Mouse (Mus musculus) cerebral cortex, adult 2 months (tissue): ENCODE results near the gene Sart1.

Source experiments
- WGBS: fragments of 180-500 bp; shearing (Covaris S2); methylation state at CpG from one replicate; pipeline ENCODE4 v1.1.7; 2018; 5-methylcytosine and 5-hydroxymethylcytosine counted together

The Sart1 gene

DNA sequence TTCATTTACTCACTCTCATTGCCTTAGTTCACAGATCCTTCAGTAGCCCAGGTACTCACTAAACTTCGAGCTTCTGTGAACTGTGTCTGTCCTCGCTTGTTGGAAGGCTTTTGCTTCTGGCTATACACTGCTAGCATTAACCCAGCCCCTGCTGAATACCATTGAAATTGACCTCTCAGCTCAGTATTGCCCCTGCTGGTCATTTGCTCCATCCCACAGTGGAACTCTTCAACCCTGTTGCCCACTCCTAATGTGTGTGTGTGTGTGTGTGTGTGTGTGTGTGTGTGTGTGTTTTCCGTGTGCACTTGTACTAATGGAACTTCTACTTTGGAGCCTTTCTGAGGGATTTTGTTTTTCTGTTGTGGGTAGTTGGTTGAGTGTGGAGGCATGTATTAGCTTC is 17.6 kb downstream of the Sart1 start:
- 82% methylated on average over 3 of the region's 3 CpGs for whole genome bisulfite sequencing

DNA sequence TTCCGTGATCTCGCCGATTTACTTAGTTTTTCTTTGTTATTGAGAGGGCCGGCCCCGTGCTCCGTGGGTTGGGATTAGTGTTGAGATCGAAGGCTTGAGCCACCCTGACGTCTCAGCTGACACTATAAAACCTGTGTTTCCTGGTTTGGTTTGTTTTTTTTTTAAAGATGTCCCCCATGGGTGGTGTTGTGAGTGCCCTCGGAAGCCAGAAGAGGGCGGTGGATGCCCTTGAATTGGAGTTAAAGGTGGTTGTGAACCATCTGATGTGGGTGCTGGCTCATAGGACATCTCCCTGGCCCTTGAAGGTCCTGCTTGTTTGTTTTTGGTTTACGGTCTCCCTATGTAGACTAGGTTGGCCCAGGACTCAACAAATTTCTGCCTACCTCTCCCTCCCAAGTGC is 21.0 kb downstream of the Sart1 start:
- WGBS = 11% methylated on average over 11 of the region's 11 CpGs

DNA sequence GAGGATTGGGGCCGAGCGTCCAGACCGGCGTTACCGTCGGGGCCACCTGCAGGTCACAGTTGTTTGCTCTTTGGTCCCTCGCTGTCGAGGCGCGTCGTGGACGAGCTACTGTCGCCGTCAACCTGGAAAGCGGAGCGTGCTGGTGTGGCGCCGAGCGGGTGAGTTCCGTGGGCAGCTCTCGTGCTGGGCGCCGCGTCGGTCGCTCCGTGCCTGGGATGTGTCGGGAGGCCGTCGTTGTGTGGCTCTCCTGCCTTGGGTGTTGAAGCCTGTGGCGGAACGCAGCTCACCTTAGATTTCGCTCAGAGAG is 21.5 kb downstream of the Sart1 start, which contains the start of gene Banf1:
TSS of gene Banf1 (minus strand) at position 116 of the 307 bp plus-strand sequence.
- WGBS = 1% methylated on average over 33 of the region's 33 CpGs

DNA sequence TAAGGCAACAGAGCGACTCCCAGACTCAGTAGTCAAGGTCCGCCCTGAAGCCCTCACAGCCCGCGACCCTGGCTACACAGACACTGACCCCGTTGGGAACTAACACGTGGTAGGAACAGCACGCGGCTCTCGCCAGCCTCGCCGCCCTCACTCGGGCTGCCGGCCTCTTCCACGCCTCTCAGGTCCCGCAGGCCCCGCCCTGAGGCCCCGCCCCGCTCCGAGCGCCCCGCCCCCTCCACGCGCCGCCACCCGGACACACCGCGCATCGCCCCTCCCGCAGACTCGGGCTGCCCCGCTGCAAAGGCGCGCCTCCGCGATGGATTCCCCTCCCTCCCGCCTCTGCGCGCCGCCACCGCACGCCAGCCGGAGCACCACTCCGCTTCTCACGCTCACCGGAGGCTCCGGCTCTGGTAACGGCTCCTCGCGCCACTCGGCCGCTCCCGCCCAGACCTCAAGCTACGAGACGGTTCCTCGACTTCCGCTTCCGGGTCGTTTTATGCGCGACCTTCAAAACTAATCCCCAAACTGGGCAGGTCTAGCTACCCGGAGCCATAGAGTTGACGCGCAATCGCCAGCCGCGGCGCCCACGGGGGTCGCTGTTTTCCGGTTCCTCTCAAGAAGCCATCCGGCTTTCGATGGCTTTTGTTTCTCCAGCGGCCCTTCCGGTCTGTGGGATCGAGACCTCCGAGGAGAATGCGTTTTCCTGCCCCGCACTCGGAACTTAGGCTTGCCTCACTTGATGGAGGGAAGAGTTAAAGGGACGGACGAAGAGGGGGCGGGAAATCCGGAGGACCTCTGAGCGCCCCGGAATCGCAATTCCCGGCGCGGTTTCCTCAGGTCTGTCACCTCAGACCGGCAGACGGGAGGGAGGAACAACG is 22.1 kb downstream of the Sart1 start, which contains the start of gene Eif1ad:
TSS of gene Eif1ad (plus strand) at position 567 of the 878 bp plus-strand sequence.
- under 1% methylated on average over 87 of the region's 92 CpGs for WGBS

DNA sequence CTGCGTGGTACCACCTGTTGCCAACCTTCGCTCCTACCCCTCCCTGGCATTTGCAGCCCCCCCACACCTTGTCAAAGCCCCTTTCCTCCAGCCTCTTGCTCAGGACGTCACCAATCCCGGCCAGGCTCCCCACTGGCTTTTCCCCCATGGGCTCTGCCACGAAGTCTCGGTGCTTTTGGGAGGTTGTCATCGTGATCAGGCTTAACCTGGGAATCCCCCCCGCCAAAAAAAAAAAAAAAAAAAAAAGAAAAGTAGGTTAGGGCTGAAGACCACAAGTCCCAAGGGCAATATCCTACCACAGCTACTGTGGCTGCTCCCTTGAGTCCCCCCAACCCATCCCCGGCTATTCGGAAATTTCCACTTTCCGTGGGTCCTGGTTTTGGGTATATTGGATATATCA is 22.8 kb downstream of the Sart1 start:
- WGBS = 15% methylated on average over 11 of the region's 11 CpGs

DNA sequence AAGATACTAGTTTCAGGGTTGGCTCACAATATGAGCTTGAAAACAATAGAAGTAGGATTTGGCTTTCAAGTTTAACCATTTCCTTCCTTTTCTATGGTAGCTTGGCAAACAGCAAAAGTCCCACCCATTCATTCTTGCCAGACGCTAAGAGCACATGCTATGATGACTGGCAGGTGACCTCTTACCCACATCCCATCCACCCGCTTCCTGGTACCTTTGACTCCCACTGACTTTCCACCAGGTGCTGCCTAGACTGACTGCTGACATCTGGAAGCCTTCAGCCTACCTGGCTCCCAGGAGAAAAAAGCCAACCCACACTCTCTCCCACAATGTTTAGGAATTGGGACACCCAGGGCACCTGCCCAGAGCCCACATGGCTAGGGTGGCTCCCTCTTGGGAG is 24.4 kb downstream of the Sart1 start:
- 80% methylated on average over 2 of the region's 2 CpGs for WGBS

DNA sequence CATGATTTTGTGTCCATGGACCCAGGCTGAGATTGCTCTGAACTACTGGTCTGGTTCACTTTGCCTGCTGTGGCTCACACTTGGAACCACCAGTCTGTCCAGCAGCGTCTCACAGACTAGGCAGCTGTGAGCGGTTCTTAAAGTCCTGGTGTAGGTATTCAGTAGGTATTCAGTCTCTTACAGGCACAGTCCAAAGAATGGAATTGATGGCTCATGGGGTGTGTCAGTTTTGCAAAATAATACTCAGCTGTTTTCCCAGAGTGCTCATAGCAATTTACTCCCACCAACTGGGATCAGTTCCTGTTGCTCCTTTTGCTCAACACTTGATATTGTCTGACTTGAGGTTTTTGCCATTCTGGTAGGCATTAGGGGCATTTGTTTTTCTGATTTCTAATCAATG is 26.3 kb downstream of the Sart1 start:
- 86% methylated on average over 2 of the region's 2 CpGs for WGBS

DNA sequence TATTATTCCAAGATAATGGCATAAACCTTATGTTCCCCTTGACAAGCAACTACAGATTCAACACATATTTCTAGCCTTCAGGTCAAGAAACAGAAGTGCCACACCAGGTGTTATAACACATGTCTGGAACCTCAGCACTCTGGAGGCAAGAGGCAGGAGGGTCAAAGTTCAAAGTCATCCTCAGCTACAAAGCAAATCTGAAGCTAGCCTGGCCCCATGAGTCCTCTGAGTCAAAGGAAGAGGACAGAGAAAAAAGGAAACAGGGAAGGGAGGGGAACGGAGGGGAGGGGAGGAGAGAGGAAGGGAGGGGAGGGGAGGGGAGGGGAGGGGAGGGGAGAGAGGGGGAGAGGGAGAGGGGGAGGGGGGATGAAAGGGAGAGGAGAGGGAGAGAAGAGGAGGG is 32.4 kb downstream of the Sart1 start:
- WGBS = no CpG with 5 or more reads among the region's 1 CpGs

DNA sequence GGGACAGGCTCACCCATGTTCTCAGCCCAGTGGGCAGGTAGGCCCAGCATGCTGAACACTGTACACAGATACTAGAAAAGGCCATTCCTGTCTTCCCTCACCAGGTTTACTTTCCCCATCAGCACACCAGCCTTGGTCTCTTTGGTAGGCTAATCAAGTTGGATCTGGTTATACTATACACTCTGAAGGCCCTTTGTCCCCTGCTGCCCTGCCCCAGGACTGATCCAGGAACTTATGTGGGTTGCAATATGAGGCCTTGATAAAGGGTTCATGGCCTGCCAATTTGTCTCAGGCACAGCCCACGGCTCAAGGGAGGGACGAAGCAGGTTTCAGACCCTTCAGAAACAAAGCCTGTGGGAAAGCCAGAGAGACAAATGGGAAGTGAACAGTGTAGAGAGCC is 34.9 kb downstream of the Sart1 start:
- WGBS = 85% methylated on average over 2 of the region's 2 CpGs

DNA sequence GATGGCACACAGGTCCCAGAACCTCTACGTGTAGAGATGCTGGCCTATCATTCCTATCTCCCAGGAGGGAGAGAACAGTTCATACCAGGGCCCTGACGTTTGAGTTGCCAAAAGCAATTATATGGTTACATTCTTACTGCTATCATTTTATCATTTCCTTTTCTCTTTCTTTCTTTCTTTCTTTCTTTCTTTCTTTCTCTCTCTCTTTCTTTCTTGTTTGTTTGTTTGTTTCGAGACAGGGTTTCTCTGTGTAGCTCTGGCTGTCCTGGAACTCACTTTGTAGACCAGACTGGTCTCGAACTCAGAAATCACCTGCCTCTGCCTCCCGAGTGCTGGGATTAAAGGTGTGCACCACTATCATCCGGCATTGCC is 39.0 kb downstream of the Sart1 start, which contains the start of gene Cst6:
TSS of gene Cst6 (minus strand) at position 73 of the 372 bp plus-strand sequence.
- WGBS = 70% methylated on average over 6 of the region's 6 CpGs

DNA sequence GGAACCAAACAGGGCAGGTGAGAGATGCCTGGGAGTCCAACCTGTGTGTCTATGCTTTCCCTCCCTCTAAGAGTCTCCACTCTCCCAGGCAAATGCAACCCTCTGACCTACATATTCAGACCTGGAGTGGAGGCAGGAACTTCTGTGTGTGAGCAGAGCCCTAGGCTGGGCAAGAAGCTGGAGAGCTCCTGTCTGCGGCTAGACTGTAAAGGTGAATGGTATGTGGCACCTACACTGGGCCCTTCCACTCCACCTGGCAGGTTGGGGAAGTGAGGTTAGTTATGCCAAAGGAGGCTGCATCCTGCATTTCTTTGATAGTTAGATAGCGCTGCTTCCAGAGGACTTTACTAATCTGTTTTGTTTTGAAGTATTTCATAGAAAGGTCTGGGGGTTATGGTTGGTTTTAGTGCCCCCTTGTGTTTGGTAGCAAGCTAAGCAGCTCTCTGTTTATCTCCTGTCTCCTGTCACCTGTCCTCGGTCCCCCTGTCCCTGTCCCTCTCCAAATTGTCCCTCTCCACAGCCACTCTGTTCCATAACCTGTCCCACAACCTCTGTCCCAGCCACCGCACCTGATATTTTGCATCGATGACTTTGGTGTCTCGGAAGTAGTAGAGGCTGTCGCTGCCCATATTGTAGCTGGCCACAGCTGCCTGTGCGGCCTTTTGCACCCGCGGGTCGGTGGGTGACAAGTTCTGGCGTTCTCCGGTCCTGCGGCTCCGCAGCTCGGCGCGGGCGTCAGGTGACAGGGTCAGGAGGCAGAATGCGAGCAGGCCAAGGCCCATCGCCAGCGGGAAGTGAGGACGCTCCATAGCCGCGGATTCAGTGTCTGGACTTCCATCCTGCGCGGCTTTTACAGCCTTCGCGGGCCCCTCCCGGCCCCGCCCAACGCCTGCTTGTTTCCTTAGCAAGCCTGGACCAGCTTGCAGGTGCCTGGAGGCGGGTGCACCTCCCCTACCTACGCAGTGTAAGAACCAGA is 39.7 kb downstream of the Sart1 start:
- WGBS = 6% methylated on average over 34 of the region's 34 CpGs

DNA sequence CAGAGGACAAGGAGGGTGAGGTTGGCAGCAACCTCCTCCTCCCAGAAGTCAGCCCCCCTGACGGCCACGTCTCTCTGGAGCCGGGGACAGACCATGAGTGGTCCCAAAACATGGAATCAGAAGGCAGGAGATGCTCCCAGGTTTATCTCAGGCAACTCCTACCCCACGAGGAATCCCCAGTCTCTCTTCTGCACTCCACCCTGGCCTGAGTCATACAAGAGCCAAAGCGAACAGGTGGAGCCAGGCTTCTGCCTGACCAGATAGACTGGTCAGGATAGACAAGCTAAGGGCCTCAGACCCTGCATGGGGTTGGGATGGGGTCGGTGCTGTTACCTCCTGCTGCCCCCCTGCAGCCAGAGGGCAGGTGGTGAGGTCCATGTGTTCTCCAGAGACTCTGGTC is 40.4 kb downstream of the Sart1 start:
- WGBS = 78% methylated on average over 6 of the region's 6 CpGs

DNA sequence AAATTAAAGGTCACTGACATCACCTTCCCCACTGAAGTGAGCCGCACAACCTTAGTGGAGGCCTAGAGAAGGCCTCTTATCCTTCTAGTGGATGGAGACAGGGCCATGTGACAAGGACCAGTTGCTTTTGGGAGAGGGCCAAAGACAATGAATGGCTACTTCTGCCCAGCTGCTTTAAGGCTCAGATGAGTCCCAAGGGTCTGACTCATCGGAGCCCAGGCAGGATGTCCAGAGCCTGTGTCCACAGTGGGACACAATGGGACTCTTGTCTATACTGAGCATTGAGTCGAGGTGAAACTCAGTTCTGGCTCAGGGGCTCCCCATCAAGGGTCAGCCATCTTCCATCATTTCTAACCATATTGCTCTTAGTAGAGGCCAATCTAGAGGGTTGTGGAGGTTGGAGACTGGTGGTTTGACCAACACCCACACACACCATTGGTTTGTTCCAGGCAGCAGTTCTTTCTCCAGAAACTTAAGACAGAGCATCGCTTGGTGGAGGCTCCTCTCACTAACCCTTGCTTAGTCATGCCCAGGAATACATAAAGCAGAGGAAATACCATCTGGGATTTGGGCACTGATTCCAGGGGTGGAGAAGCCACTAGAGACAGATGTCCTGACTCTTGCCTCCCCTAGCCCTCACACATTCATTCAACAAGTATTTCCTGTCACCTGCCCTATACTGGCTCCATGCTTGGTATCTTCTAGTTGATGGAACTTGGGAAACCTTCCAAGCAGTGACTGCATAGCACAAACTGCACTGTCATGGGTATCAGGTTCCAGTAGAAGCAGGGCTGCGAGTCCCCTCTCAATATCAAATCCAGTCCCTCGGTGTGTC is 43.0 kb downstream of the Sart1 start:
- 75% methylated on average over 6 of the region's 6 CpGs for WGBS

DNA sequence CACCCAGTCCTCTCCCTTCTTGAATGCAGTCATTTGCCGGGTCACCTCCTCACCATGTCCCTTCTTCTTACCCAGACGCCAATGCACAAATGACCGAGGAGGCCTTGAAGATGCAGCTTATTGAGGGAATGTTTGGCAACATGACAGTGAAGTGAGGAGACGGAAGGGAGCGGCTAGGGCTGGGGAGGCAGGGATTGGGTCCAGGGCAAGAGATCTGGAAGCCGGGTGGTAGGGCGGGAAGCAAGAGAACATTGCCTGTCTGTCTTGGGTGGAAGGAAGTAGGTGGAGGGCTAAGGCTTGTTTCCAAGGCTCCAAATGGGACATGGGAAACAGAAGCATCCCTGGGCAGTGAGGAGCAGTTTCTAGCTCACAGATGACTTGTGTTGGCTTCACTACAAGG is 47.1 kb downstream of the Sart1 start:
- WGBS = 94% methylated on average over 7 of the region's 7 CpGs

DNA sequence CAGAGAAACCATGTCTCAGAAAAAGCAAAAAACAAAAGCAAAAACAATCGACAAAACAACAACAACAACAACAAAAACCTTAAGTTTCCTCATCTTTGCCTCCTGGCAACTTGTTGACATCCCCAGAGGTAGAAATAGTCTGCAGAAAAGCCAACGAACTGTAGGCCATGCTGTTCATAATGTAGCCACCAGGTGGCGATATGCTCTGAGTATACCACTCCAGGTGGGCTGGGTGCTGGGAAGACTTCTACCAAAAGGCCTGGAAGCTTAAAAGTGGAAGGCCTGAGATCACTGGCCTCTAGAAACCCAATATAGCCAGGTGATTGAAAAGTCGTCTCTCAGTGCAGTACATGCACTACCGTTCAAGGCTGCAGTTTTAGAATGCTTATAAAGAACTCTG is 50.5 kb downstream of the Sart1 start:
- WGBS = 22% methylated on average over 5 of the region's 5 CpGs

DNA sequence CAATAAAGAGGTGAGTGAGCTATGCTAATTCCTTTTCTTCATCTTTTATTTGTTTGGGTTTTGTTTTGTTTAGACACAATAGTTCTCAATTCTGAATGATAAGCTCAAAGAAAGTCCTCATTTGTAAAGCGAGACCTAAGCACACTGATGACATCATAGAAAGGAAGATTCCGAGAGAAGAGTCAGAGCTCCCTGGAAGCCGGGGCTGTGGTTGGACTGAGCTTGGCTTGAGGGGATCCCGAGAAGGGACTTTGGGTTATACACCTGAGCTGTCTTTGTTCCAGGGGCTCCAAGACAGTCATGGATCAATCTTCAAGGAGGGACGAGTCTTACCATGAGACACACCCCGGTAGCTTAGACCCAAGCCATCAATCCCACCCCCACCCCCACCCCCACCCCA is 53.1 kb downstream of the Sart1 start, which contains the start of gene Catsper1:
TSS of gene Catsper1 (plus strand) at position 301 of the 400 bp plus-strand sequence.
- WGBS = 88% methylated on average over 6 of the region's 6 CpGs

DNA sequence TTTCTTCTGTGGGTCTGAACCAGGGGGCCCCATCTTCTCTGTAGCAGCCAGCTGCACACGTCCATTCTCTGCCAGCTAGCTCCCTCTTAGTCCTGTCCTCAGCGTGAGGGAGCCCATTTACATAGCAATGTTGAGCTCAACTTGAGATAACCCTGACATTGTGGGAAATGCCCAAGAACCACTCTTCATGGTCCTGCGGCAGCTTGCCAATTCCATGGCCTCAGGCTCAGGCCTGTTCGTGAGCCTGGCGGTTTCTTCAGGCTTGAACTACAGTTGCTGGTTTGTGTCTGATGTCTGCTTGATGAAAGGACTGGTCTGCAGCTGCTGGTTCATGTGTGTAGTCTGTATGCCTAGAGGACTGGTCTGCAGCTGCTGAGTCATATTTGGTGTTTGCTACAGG is 53.8 kb downstream of the Sart1 start:
- WGBS = 76% methylated on average over 5 of the region's 5 CpGs

DNA sequence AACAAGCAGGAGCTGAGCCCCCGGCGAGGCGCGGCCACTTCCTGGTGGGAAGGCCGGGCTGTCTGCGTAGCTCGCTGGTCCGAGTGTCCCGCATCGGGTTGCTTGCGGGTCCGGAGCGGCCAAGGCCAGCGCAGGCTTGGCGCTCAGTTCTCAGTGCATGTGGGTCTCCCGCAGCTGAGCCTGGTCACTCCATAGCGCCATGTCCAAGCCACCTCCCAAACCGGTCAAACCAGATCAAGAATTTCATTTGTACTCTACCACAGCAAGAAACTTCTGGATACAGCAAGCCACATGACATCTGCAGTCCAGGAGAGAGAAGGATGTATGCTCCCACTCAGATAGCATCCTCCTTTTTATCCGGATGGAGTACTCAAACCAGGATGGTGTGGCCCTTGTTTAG is 60.5 kb downstream of the Sart1 start:
- WGBS = 84% methylated on average over 19 of the region's 19 CpGs
